Mouse (Mus musculus): ENCODE results near the gene Tom1.

DNA sequence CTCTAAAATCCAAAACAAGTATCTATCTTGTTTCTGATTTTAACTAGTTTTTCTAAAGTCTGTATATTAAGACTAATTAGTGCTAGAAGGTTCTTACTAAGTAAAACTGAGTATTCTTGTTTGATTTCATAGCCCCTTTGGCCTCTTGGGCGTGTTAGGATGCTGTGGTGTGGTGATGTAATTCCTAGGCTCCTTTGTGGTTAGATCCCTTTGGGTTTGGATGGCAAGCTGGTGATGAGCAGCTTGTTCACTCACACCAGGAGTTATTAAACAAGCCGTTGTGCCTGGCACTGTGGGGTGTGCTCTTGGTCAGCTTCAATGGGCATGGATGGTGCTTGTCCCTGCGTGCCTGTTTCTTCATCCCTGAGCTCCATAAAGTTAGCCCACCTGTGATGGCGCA is 19.8 kb downstream of the Tom1 start:
- no peak for TF ChIP-seq CTCF (IDR thresholded peaks at IDR 0.05; ENCODE audit: low read depth)
- TF ChIP-seq EP300 (IDR thresholded peaks at IDR 0.05; ENCODE audit: low read depth), result no peak

All from liver, postnatal 0 days (tissue).